Comparison of ENCODE assay signal across 15 mouse cellular contexts in genomic region chr3:29768592-29768991, GRCm38 (mm10).
"Had no signal": no experiment of that assay in that cellular context is flagged by ENCODE, and none has a peak within 500 bp of the region (broad histone marks: within the 10 kb centered on the region; RNA-seq: fewer than 3 reads in every experiment).

No protein-coding gene starts in this region.

- H3K4me3 ChIP-seq: layer of hippocampus, adult 2 months; limb, embryonic 13.5 days; midbrain, embryonic 12.5 days; myocyte; neural tube, embryonic 15.5 days; stomach, embryonic 15.5 days had no signal

- DNase-seq: kidney, adult 9 months; kidney, postnatal 10 days; kidney, postnatal 4 days; left cerebral cortex, postnatal 4 days; lung, adult 18-20 months; right cerebral cortex, postnatal 4 days; spleen, adult 18-20 months; thymus, postnatal 36 days had no signal

- H3K36me3 ChIP-seq: limb, embryonic 13.5 days; midbrain, embryonic 12.5 days; neural tube, embryonic 15.5 days; stomach, embryonic 15.5 days had no signal

- H3K4me2 ChIP-seq: limb, embryonic 13.5 days; midbrain, embryonic 12.5 days; neural tube, embryonic 15.5 days; stomach, embryonic 15.5 days had no signal

- H3K4me1 ChIP-seq: limb, embryonic 13.5 days; midbrain, embryonic 12.5 days; neural tube, embryonic 15.5 days; stomach, embryonic 15.5 days had no signal

- H3K9me3 ChIP-seq: limb, embryonic 13.5 days; midbrain, embryonic 12.5 days; neural tube, embryonic 15.5 days; stomach, embryonic 15.5 days had no signal

- H3K27me3 ChIP-seq: limb, embryonic 13.5 days; midbrain, embryonic 12.5 days; neural tube, embryonic 15.5 days; stomach, embryonic 15.5 days had no signal

- H3K27ac ChIP-seq: layer of hippocampus, adult 2 months; limb, embryonic 13.5 days; liver, embryonic 14.5 days; midbrain, embryonic 12.5 days; neural tube, embryonic 15.5 days; stomach, embryonic 15.5 days had no signal

- H3K9ac ChIP-seq: limb, embryonic 13.5 days; liver, embryonic 14.5 days; midbrain, embryonic 12.5 days; neural tube, embryonic 15.5 days; stomach, embryonic 15.5 days had no signal
